Mouse (Mus musculus): ENCODE results near the gene Mpg.

Gene Mpg

DNA sequence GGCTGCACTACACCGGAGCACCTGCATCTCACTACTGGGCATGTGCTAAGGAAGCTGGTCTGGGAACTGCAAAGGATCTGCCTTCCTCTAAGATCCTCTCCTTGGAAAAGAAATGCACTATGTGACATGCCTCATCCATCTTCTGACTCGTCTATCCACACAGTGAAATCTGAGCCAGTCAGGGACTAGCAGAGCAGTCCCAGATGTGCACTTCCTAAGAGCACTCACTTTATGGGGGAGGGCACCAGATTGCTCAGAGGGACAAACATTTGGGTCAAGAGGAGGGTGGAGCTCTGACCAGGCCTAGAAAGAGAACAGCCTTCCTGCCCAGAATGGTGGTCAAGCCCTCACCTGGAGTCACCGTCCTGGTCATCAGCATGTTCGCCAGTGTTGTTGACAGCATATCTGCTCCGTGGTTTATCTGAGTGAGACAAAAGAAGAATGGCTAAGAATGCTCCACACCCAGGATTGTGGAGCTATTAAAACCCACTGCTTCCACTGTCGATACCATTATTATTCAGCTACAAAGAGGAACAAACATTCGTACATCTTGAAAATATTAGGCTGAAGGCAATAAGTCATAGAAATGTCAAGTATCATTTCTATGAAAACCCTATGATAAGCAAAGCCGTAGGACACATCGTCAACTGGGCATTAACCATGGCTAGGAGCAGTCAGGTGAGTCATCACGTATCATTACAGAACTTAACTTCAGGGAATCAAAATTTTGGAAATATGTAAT lies 36.5 kb downstream of the Mpg start:
- DNase-seq (ENCODE audit: low spot score) = no peak

DNA sequence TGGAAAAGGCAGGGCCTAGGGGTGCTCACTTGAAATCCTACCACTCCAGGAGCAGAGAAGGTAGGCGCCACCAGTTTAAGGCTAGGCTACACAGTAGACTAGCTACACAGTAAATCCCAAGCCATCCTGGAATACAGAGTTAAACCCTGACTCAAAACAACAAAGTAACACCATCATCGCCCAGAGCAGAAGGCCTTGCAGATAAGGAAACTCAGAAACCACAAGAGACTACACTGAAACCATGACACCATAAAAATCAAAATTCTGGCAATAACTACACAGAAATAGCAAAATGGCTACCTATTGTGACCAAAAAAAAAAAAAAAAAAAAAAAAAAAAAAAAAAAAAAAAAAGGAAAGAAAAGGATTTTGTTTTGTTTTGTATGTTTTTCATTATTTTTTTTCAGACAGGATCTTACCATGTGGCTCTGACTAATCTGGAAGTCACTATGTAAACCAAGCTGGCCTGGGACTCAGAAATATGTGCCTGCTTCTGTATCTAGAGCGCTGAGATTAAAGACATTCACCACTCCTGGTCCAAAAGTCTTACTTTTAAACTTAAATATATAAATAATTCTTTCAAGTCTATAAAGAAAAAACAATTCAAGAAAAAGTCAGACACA lies 38.9 kb downstream of the Mpg start:
- no peak for DNase-seq (ENCODE audit: low spot score)

DNA sequence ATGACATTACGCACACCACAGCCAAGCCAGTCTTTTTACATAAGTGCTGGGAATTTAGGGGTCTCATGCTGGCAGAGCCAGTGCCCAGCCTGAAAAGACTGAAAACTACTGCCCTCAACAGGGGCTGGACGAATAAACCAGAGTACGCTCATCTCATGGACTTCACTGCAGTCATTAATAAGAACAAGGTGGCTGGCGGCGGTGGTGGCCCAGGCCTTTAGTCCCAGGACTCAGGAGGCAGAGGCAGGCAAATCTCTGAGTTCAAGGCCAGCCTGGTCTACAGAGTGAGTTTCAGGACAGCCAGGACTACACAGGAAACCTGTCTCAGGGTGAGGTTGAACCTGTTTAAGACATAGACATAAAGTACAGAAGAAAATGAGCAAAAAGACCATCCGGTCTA lies 39.9 kb downstream of the Mpg start:
- DNase-seq (ENCODE audit: low spot score) = no peak

DNA sequence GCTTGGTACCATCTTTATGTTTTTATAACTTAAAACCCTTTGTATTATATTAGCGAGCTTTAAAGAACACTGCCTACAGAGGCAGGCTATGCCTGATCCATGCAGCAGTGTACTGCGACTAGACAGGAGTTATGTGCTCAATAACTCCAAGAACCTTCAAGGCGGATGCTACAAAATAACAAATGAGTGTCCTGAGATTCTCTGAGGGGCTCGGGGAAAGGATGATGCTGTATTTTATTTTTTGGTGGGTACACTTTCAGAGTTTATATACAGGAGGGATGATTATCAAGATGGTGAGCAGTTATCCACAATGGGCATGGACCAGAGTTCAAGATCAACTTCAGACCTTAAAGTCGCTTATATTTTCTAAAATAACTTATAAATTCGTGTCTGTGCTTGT lies 40.5 kb downstream of the Mpg start:
- DNase-seq (ENCODE audit: low spot score) = no peak

DNA sequence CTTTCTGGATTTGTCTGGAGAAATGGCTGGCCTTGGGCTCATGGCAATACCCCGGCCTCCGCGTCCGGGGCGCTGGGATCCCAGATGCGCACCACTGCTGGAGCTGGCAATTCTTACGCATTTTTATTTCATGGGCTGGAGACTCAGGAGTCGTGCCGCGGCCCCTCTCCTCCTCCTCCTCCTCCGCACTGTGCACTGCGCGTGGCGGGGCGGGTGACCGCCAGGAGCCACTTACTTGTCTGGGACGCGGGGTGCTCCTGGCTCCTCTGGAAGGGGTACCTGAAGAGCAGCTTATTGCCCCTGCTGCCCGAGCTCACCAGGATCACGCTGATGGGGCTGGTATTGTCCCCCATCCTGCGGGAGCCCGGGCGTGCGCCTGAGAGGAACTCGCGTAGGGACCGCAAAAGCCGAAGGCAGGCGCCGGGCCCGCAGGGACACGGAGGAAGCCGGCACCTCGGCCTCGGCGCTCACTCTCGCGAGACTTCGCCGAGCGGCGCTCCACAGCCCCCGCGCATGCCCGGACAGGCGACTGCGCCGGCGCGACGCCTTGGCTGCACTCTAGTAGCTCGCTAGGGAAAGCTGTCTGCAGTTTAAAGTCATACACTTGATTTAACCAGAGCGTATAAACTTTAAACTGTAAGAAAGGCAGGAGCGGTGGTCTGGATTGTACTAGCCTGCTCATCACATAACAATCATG lies 41.0 kb downstream of the Mpg start, which contains the start of gene Nprl3:
Gene Nprl3, minus strand, starts transcription at position 520 of the 697 bp plus-strand sequence.
- DNase-seq (ENCODE audit: low spot score) = peak; percentile 97

DNA sequence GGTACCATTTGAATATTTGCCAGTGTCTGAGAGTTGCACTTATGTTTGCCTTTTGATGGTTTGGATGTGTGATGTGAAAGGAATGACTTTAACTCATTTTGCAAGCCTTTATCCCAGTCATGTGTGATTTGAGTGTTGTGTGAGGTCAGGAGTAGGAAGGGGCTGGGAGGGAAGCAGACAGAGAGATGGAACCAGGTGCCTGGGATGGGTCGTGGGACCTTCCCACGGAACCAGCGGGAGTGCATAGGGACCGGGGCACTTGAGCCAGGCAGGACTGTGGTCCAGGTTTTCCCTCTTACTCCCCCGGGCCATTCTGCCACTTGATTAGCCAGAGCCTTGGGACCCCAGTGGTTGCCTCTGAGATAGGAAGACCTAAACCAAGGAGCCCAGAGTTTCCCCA lies 41.7 kb downstream of the Mpg start:
- no peak for DNase-seq (ENCODE audit: low spot score)

DNA sequence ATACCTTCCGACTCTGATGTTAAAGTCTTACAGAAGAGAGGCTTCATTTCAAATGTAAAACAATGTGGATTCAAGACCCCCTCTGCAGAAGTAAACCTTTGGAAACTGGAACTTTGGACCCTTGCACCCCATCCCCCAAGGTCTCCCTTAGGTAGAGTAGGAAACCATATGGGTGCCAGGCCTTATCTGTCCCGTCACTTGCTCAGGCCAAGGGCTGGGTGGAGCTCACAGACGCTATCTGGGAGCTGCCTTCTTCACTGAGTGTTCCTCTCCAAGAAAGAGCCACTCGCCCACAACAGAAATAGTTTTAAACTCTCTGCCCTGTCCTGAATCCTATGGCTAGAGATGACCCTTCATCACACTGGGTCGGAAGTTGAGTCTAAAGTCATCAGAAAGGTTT lies 42.6 kb downstream of the Mpg start:
- DNase-seq (ENCODE audit: low spot score) = no peak

DNA sequence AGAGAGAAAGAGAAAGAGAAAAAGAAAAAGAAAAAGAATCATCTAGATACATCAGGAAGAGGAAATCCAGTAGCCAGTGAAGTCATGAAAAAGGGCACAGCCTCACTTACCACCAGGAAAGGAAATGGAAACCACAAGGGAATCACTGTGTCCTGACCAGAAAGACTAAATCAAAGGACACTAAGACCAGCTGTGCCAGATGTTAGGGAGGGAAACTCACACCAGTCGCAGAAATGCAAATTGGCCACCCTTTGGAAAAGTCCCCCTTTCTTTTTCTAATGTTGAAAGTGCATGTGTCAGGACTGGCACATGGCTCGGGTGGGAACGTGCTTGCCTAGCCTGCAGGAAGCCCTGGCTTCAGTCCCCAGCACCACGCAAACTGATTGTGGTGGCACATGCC lies 44.9 kb downstream of the Mpg start:
- no peak for DNase-seq (ENCODE audit: low spot score)

DNA sequence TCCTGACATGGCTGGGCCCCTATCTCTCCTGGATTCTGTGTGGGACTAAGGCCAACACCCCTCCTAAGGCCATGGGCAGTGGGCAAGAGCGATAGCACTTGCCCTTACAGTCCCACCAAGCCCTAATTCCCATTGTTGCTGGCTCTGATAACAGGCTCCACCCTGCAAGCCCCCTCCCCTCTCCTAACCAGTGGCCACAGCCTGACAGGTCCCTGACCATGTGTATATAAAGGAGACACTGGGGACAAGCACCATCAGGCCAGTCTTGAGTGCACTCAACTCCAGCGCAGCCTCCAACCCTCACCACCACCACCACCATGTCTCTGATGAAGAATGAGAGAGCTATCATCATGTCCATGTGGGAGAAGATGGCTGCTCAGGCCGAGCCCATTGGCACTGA lies 50.0 kb downstream of the Mpg start, which contains the start of gene Hba-x:
Gene Hba-x, plus strand, starts transcription at position 54 of the 400 bp plus-strand sequence.
- DNase-seq (ENCODE audit: low spot score) = no peak

DNA sequence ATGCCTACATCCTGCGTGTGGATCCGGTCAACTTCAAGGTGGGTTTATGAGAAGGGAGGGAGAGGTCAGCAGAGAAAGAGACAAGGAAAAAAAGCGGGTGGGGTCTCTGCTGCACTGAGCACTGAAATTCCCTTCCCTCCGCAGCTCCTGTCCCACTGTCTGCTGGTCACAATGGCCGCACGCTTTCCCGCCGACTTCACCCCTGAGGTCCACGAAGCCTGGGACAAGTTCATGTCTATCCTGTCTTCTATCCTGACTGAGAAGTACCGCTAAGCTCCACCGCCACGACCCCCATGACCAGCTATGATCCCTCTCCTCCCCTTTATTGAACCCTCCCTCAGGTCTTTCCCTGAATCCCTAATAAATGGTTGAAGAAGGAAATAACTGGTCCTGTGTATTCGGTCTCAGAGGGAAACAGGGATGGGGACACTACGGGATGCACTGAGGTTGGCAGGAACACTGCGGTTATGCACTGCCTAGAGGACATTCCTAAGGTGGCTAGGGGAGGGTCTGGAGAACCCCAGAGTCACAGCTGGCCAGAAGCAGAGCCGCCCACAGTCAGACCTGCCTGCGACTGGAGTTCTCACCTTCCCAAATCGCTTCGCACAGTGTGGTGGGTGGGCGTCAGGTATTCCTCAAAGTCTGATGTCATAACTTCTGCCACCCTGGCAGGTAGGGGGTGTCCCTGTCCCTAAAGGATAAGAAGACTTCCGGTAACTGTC lies 51.6 kb downstream of the Mpg start:
- DNase-seq (ENCODE audit: low spot score) = no peak

DNA sequence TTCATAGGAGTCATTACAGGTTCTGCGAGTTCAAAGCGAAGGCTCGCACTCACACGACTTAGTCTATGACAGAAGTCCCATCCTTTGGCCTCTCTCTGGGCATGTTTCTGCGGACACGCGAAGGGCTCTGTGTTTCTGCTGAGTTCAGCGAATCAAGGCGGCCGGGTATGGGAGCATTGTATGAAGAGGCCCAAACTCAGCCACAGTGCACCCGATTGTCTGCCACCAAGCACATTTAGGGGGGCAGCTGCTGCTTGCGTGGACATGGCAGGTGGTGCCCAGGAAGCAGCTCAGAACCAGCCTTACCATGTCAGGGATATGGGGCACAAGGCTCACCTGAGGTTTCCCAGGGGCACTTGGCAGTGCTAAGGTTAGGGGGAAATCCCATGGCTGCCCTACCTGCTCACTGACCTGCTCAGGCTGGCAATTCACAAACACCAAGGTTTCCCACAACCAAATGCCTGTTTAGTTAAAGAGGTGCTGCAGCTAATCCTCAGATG lies 52.2 kb downstream of the Mpg start:
- DNase-seq (ENCODE audit: low spot score) = no peak

DNA sequence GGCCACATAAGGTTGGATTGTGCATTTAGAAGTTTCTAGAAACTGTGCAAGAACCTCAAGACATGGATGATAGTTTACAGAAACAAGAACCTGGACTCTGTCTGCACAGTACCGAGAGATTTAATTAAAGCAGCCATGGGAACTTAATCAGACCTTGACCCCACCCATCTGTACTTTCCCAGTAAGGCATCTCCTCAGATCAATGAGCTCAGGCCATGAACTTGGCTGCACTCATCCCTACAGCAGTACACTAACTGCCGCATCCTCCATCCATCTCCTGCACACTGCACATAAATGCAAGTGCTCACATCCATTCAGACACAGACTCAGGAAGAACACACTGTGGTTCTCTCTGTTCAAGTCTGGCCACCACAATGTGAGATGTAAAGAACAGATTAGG lies 54.3 kb downstream of the Mpg start:
- DNase-seq (ENCODE audit: low spot score) = no peak

DNA sequence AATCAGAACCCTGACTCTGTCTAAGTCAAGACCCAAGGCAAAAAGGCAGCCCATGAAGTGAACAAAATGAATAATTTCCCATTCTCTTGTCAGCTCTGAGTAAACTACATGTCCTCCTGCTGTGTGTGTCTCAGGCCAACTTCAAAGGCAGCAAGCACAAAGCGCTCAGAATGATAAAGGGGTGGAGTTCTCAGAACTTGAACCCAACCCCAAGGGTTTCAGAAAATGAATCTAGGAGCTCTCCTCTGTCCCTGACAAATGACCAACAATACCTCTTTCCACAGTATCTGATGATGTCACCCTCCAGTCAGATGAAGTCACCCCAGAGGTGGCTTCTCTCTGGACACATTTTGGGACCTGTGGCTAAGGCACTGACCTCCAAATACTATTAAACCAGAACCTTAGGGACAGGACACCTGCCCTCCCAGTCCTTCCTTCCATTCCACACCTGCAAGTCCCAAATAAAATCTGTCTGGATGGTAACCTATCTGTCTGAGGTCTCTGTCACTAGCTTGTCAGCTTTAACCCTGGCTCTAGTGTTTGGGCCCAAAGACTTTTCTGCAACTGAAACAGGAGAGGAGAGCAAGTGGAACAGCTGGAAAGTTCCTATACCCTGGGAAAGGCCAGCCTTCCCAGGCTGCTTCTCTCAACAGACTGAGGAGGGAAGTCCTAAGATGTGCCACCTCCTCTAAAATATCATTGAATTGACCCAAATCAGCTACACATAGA lies 55.3 kb downstream of the Mpg start:
- DNase-seq (ENCODE audit: low spot score) = no peak
